Mouse (Mus musculus) heart, postnatal 36 days (tissue): ENCODE results near the gene Rps6kb2. TPM values are rescaled to one million over a fixed set of nuclear protein-coding genes. Genes with fewer than 3 reads are reported as not detected.

Experiments used
- DNase-seq, 2 experiments: peaks; one replicate each; pipeline ENCODE4 v3.0.0; 2021 to 2022
- intact Hi-C: fragments of 180-260 bp; cut with DNase I; formaldehyde crosslinking; loops from one replicate; pipeline ENCODE4 v1.15.1; 2025
- total RNA-seq, 2 experiments: library from RNA; stranded (reverse); gene quantifications; 2 replicates each; pipeline ENCODE4 v1.2.3; 2021

Gene Rps6kb2
- total RNA-seq, 2 experiments from 2014 or later = 16.4 to 18.8 TPM

- DNase-seq = no peak
- intact Hi-C loops = no loop called here
Measured at GRCm38 (mm10) chr19:4156771-4157170, 6.4 kb downstream of the Rps6kb2 start.

- DNase-seq = no peak
- intact Hi-C loops = no loop called here
Measured at GRCm38 (mm10) chr19:4156073-4156579, 7.0 kb downstream of the Rps6kb2 start.

- intact Hi-C loops = no loop called here
- DNase-seq = no peak
Measured at GRCm38 (mm10) chr19:4155223-4156072, 7.7 kb downstream of the Rps6kb2 start.

- no peak for DNase-seq
- intact Hi-C loops = no loop called here
Measured at GRCm38 (mm10) chr19:4154437-4155222, 8.5 kb downstream of the Rps6kb2 start.

GRCm38 (mm10) chr19:4153232-4153654 is 9.9 kb downstream of the Rps6kb2 start, which contains the start of gene Ptprcap:
Gene Ptprcap, plus strand, starts transcription at chr19:4153604.
- intact Hi-C loops = no loop called here
- DNase-seq = no peak

- no peak for DNase-seq
- intact Hi-C loops = no loop called here
Measured at GRCm38 (mm10) chr19:4152445-4153231, 10.5 kb downstream of the Rps6kb2 start.

- DNase-seq = no peak
- intact Hi-C loops = no loop called here
Measured at GRCm38 (mm10) chr19:4151898-4152297, 11.3 kb downstream of the Rps6kb2 start.

- intact Hi-C loops = no loop called here
- no peak for DNase-seq
Measured at GRCm38 (mm10) chr19:4151488-4151860, 11.7 kb downstream of the Rps6kb2 start.

- no peak for DNase-seq
- intact Hi-C loops = no loop called here
Measured at GRCm38 (mm10) chr19:4150567-4151487, 12.3 kb downstream of the Rps6kb2 start.

- no peak for DNase-seq
- intact Hi-C loops = loop anchor here (1.0 kb wide), 1 partner anchor 42 kb away; the partner anchor contains the start of gene Ppp1ca
Measured at GRCm38 (mm10) chr19:4149764-4150461, 13.2 kb downstream of the Rps6kb2 start.

GRCm38 (mm10) chr19:4149283-4149682 is 13.9 kb downstream of the Rps6kb2 start:
- intact Hi-C loops = loop anchor here (1.0 kb wide), 1 partner anchor 43 kb away; the partner anchor contains the start of gene Ppp1ca
- DNase-seq = no peak

- intact Hi-C loops = loop anchor here (1.0 kb wide), 2 partner anchors 23 to 43 kb away; partner anchors contain the start of gene Ppp1ca
- peak in 1 of 2 experiments; percentile 33 for DNase-seq
Measured at GRCm38 (mm10) chr19:4148819-4149218, 14.3 kb downstream of the Rps6kb2 start.

GRCm38 (mm10) chr19:4148491-4148806 is 14.7 kb downstream of the Rps6kb2 start, which contains the start of gene Coro1b:
Gene Coro1b, plus strand, starts transcription at chr19:4148619.
- DNase-seq = peak; percentile 99 to 100
- intact Hi-C loops = loop anchor here (1.0 kb wide), 1 partner anchor 22 kb away; no protein-coding TSS in a partner anchor

GRCm38 (mm10) chr19:4147782-4148490 is 15.2 kb downstream of the Rps6kb2 start:
- intact Hi-C loops = loop anchor here (1.0 kb wide), 1 partner anchor 22 kb away; no protein-coding TSS in a partner anchor
- no peak for DNase-seq

GRCm38 (mm10) chr19:4147022-4147405 is 16.1 kb downstream of the Rps6kb2 start:
- intact Hi-C loops = no loop called here
- DNase-seq = no peak

GRCm38 (mm10) chr19:4146366-4147021 is 16.7 kb downstream of the Rps6kb2 start:
- intact Hi-C loops = no loop called here
- no peak for DNase-seq

- DNase-seq = no peak
- intact Hi-C loops = no loop called here
Measured at GRCm38 (mm10) chr19:4145936-4146335, 17.2 kb downstream of the Rps6kb2 start.
